20 mouse cellular contexts compared by ENCODE assay signal in genomic region chr12:81294613-81295012, GRCm38 (mm10). TPM values are rescaled to one million over a fixed set of nuclear protein-coding genes. Genes with fewer than 3 reads are reported as not detected.
"Had no signal": no experiment of that assay in that cellular context is flagged by ENCODE, and none has a peak within 500 bp of the region (broad histone marks: within the 10 kb centered on the region; RNA-seq: fewer than 3 reads in every experiment).

No protein-coding gene starts in this region.

- H3K4me3 ChIP-seq: limb, embryonic 12.5 days; limb, embryonic 15.5 days; neural tube, embryonic 12.5 days; neural tube, embryonic 15.5 days had no signal

- H3K4me2 ChIP-seq: limb, embryonic 12.5 days; limb, embryonic 15.5 days; liver, embryonic 11.5 days; lung, embryonic 14.5 days; neural tube, embryonic 12.5 days; neural tube, embryonic 15.5 days had no signal

- H3K36me3 ChIP-seq: limb, embryonic 12.5 days; limb, embryonic 15.5 days; neural tube, embryonic 12.5 days had no signal

- DNase-seq: kidney, adult 18-20 months; kidney, adult 9 months; kidney, postnatal 14 days; kidney, postnatal 4 days; left cerebral cortex, postnatal 4 days; liver, postnatal 0 days; lung, embryonic 14.5 days; right cerebral cortex, postnatal 14 days; right cerebral cortex, postnatal 4 days; thymus, postnatal 25 days had no signal

- ATAC-seq: intestine, embryonic 16.5 days; liver, postnatal 0 days; lung, postnatal 0 days had no signal

- H3K27ac ChIP-seq: limb, embryonic 12.5 days; limb, embryonic 15.5 days; liver, embryonic 14.5 days; macrophage; neural tube, embryonic 12.5 days; neural tube, embryonic 15.5 days; stomach, postnatal 0 days had no signal

- H3K4me1 ChIP-seq: limb, embryonic 12.5 days; limb, embryonic 15.5 days; neural tube, embryonic 12.5 days; neural tube, embryonic 15.5 days had no signal

- H3K9ac ChIP-seq: limb, embryonic 12.5 days; limb, embryonic 15.5 days; liver, embryonic 14.5 days; liver, postnatal 0 days; lung, embryonic 14.5 days; neural tube, embryonic 12.5 days; neural tube, embryonic 15.5 days had no signal

- H3K27me3 ChIP-seq: limb, embryonic 12.5 days; limb, embryonic 15.5 days; neural tube, embryonic 12.5 days; neural tube, embryonic 15.5 days had no signal

- H3K9me3 ChIP-seq: limb, embryonic 15.5 days; neural tube, embryonic 12.5 days; neural tube, embryonic 15.5 days had no signal

RNA-seq across cellular contexts. Expression of gene Slc8a3, which starts 38.4 kb away (rescaled TPM):
- polyA plus RNA-seq: macrophage had no signal
